Mouse (Mus musculus) monocyte, adult 2 months (primary cell): ENCODE measurements around the gene Cacna2d1.

ENCODE experiments used
- DNase-seq, 2 experiments: peaks; one replicate each; pipeline ENCODE4 v3.0.0; 2022; ENCODE audit warnings: low spot score in 2 of 2, low read depth in 1 of 2

Cacna2d1 gene

GRCm38 (mm10) chr5:15934376-15935233 lies at the start of gene Cacna2d1:
Gene Cacna2d1, plus strand, starts transcription at chr5:15934691.
- no peak for DNase-seq

DNA sequence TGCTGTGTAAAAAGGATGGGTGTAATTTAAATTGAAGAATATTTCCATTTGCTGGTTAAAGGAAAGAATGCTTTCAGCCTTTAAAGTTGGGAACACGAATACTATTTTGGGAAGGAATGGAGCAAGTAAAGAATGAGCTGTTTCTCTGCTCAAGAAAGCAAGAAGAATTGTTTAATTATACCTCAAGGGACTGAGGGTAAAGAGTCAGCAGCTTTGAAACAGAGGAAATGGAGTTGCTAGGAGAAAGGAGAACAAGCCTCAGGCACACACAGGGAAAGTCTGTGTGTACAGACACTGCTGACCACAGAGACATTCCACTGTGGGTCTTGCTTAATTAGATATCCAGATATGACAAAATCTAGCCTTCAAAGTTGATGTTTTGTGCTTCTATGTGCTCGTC lies 39.4 kb upstream of the Cacna2d1 start:
- no peak for DNase-seq

GRCm38 (mm10) chr5:15896706-15897105 lies 37.8 kb upstream of the Cacna2d1 start:
- no peak for DNase-seq

DNA sequence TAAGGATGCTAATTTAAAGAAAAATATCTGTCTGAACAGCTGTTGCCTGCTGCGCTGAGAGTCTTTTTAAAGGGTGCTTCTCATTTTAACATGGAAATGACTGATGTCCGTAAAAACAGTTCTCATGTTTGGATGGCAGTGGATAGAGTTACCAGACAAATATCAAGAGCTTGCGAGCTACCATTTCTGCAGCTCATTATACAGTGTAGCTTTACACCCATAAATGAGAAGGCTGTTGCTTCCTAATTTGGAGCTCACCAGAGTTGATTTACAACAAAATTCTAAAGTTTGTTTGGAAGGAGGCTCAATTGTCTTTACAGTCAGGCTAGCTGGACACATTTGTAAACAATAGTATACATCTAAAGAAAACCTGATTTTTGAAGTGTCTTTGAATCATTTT lies 28.0 kb upstream of the Cacna2d1 start:
- DNase-seq, result no peak

GRCm38 (mm10) chr5:15914931-15915330 lies 19.6 kb upstream of the Cacna2d1 start:
- no peak for DNase-seq

DNA sequence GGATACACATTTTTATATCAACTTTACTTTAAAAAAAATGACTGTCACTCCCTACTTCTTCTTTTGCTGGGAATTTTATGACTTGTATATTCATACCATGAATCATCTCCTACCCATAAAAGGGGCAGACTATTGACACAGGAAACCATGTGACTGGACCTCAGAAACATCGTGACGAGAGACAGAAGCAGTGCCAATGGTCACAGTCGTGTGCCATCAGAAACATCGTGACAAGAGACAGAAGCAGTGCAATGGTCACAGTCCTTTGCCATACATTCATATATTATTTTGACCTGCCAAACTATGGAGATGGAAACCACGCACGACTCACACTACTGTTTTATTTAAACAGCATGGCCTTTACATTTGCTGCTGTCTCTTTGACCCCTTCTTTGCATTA lies 6.0 kb upstream of the Cacna2d1 start:
- DNase-seq, result no peak

GRCm38 (mm10) chr5:15933017-15933416 lies 1.5 kb upstream of the Cacna2d1 start:
- no peak for DNase-seq

- DNase-seq, result no peak
These were observed 713 bp upstream of the Cacna2d1 start for GRCm38 (mm10) chr5:15933581-15934375.

- no peak for DNase-seq
These were observed 790 bp downstream of the Cacna2d1 start for GRCm38 (mm10) chr5:15935234-15935728.

DNA sequence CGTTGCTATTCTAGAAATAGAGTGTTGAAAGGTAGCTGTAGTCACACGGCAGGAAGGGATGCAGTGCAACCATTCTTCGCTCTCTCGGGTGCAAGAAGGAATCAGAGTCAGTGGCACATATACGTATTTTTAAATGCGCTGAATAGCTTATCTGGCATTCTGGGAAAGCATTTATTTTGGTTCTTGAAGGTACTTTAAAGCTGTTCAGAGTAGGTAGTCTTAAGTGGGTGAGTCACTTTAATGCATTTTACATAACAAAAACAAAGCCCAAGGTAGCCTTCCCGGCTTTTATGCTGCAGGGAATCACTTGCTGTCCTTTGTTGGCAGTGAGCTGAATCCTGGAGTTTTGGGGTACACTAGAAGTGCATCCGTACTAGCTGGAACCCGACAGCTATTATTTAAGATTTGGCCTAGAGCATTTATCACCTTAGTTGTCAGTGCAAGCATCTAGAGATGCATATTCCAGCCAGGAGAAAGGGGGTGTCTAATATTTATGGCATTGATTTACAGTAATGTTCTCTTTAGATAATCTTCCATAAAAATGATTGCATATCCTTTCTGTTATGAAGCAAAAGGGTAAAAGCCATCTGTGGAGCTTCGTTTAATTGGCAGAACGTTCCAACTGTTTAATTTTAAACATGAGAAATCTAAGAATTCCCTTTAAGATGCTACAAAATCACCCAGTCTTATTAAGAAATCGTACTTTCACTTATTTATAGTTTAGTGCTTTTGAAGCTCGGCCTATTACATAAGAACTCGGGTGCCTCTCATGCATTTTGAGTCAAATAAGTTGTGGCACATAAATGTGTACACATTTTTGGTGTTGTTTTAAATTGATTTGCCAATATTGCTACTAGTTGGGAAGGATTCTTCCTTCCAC lies 1.6 kb downstream of the Cacna2d1 start:
- no peak for DNase-seq

DNA sequence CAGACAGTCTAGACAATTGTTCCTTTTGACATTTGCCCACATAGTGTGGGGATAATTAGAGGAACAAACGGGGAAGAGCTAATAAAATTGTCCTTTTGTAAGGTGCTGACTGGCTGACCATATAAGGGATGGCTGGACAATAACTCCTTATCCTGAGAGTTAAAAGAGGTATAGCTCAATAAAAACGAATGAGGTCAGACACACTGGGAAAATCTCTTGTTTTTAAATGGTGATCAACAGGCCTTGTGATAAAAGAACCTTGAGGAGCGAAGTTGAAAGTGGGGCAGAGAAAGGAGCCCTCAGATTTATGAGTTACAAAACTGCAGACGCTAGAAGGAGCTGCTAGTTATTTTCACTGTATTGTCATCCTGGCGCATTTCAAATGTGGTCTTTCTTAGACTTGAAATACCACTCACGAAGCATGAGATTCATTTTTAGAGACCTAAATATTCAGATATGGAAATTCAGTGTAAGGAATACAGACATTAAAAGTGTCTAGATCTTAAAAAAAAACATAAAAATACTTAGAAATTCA lies 6.8 kb downstream of the Cacna2d1 start:
- DNase-seq, result no peak

GRCm38 (mm10) chr5:15942051-15942450 lies 7.6 kb downstream of the Cacna2d1 start:
- DNase-seq, result no peak

DNA sequence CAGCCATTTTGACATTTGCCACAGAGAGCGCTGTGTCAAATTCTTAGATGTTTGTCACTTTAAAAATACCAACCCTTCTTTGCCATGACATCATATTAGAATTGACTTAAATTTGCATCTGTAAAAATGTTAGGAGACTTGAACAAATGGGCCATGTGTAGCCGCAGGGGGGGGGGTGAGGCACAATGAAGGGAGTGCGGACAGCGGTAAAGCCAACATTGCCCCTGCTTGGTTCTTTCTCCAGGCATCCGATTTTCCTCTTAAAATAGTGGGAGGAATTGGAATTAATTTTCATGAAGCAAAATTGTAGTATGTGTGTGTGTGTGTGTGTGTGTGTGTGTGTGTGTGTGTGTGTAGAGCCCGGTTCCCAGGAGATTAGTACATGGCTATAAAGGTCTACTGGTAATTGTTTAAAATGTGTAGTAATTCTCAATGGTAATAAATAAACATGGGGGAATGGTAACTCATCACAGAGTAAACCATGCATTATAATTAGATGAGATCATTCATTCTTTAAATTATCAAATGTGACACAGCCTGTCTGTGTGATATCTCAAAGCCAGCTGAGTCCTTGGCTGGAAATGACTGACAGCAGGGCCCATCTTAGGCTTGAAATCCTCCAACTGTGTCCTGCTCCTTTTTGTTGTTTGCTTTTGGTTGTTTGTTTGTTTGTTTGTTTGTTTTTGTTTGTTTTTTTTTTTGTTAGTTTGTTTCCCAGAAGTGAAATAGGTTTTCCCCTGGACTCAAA lies 14.0 kb downstream of the Cacna2d1 start:
- no peak for DNase-seq

- DNase-seq, result no peak
These were observed 25.3 kb downstream of the Cacna2d1 start for GRCm38 (mm10) chr5:15959760-15960159.

DNA sequence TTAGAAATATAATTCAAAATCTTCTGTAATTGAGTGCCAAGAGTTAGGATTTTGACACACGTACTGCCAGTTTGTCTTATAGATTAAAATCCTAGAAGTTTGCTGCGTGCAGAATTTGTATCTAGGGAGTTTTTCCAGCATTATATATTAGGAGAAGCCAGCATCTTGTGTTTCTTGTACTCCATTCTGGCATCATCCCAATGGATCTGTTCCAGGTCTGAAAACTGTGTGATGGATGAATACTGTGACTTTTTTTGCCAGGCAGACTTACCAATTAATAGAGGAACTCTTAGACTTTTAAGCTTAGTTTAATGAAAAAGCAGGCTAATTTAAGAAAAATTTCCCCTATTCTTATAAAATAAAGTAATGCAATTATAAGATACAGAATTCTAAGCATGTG lies 27.4 kb downstream of the Cacna2d1 start:
- DNase-seq, result no peak

- no peak for DNase-seq
These were observed 32.4 kb downstream of the Cacna2d1 start for GRCm38 (mm10) chr5:15966888-15967287.

DNA sequence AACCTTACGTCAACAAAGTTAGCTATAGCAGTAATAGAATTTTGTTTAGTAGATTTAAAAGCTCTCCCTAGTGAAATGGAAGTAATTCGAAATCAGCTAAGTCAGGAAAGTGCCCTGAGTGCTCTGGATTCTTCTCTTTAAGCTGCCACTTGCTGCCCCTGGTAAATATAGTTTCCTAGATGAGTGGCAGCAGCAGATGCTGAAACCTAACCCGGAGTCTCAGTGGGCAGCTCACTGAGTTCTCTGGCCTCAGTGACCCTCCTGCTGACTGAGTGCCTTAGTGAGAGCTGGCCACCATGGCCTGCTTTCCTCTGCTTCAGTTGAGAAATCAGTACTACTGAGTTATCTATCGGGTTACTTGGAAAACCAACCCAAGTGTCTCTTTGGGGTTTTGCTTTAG lies 37.3 kb downstream of the Cacna2d1 start:
- no peak for DNase-seq

DNA sequence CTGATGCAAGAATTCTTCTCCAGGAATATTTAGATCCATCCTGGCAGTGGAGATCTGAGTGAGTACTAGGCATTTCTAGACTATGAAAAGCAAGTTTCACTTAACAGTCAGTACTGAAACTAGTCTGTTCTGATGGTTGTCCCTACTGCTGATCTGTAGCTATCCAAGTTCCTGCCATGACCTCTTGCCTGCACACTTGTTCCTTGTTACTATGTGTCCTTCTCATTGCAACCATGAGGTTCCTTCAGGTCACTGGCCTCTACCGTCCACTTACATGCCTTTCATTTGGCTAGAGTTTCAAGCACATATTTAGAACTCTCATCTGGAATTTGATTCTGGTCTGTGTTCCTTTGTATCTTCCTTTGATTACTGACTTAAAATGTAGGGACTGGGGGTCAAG lies 37.9 kb downstream of the Cacna2d1 start:
- no peak for DNase-seq

GRCm38 (mm10) chr5:15974652-15975051 lies 40.2 kb downstream of the Cacna2d1 start:
- no peak for DNase-seq

GRCm38 (mm10) chr5:15979225-15979624 lies 44.7 kb downstream of the Cacna2d1 start:
- no peak for DNase-seq
